Mouse (Mus musculus): ENCODE results near the gene Abcg4. TPM values are rescaled to one million over a fixed set of nuclear protein-coding genes. Genes with fewer than 3 reads are reported as not detected.

Gene Abcg4
- polyA plus RNA-seq, 2 experiments, result 10.6 to 35.6 TPM

DNA sequence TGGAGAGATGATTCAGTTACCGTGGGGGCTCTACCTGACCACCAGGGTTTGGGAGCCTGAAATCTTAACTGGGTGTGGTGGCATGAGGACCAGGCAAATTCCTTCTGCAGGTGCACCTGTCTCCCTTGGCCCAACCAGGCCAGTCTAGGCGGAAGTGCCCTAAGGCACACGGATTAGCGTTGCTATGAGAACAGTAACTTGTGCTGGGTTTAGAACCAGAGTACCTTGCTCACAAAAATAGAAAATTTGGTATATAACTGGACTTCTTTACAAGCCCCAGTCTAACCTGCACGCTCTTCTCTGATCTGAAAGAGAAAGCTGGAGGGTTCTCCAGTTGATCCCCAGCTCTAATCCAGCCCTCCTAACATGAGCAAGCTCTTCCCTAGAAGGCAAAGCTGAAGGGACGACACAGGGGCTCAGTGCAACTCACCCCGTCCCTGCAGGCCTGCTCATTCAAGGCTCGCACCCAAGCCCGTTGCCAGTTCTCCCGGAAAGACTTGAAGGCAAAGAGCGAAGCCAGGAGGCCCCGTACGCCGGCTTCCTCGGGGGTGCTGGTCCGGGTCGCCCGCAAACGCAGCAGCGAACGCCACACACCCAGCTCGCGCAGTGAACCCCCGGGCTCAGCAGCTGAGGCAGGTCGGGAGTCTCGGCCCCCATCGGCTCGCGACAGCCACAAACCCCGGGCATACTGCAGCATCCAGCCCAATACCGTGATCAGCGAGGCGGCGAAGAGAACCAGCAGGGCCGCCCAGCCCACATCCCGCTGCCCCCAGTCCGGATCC is 30.9 kb upstream of the Abcg4 start:
- H3K27ac ChIP-seq, result peak overlapping the region; percentile 68
- peaks cover 19 to 20% of the 10 kb centered on the region in 2 experiments for H3K4me1 ChIP-seq (replicated peaks; ENCODE audit: control insufficient read depth in 2 of 2, insufficient read depth in 2 of 2, low read length in 1 of 2)
- H3K27me3 ChIP-seq (ENCODE audit: control insufficient read depth, insufficient read depth, low read length), result no peaks in the 10 kb centered on the region
- H3K36me3 ChIP-seq (replicated peaks; ENCODE audit: control insufficient read depth, insufficient read depth, low read depth), result peaks cover 25% of the 10 kb centered on the region
- peak overlapping the region; percentile 93 for H3K9ac ChIP-seq (replicated peaks)
- WGBS (ENCODE audit: insufficient replicate concordance), result 3% methylated on average over 37 of the region's 37 CpGs
- TF ChIP-seq EP300 (IDR thresholded peaks at IDR 0.05; ENCODE audit: low read depth), result no peak
- no peak for TF ChIP-seq CTCF (IDR thresholded peaks at IDR 0.05; ENCODE audit: low read depth)
- no peak; the same call in 1 of the 2 replicates for ATAC-seq (ENCODE audit: insufficient read depth)
- DNase-seq (ENCODE audit: low read depth in 3 of 3, low spot score in 3 of 3), result no peak
- peak overlapping the region; percentile 88 to 90 for H3K4me3 ChIP-seq (ENCODE audit: insufficient read depth in 1 of 2, low read depth in 2 of 2, low read length in 2 of 2)
- peak overlapping the region; percentile 64 for H3K4me2 ChIP-seq (ENCODE audit: low read depth)
- no peaks in the 10 kb centered on the region for H3K9me3 ChIP-seq (ENCODE audit: control insufficient read depth, low read length)

DNA sequence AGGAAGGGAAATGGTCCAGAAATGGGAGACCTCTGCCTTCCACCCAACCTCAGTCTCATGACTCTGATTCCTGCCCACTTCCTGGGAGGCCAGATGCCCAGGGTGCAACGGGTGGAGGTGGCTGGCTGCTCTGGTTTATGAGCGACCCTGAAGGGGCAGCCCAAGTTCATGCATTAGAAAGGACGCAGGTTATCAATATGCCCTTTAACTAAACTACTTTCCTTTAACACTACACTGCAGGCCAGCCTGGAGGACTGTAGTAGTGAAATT is 30.3 kb upstream of the Abcg4 start:
- Histone ChIP-seq H3K4me1 (replicated peaks; ENCODE audit: control insufficient read depth in 2 of 2, insufficient read depth in 2 of 2, low read length in 1 of 2) (peaks cover 19 to 20% of the 10 kb centered on the region in 2 experiments), H3K9ac (replicated peaks) (peak overlapping the region; percentile 93), H3K4me3 (ENCODE audit: insufficient read depth in 1 of 2, low read depth in 2 of 2, low read length in 2 of 2) (peak overlapping the region; percentile 88 to 90), H3K27me3 (ENCODE audit: control insufficient read depth, insufficient read depth, low read length) (no peaks in the 10 kb centered on the region), H3K9me3 (ENCODE audit: control insufficient read depth, low read length) (no peaks in the 10 kb centered on the region), H3K4me2 (ENCODE audit: low read depth) (peak overlapping the region; percentile 64), H3K36me3 (replicated peaks; ENCODE audit: control insufficient read depth, insufficient read depth, low read depth) (peaks cover 31% of the 10 kb centered on the region), H3K27ac (peak overlapping the region; percentile 27)
- 40% methylated on average over 3 of the region's 3 CpGs for WGBS (ENCODE audit: insufficient replicate concordance)
- DNase-seq (ENCODE audit: low read depth in 3 of 3, low spot score in 3 of 3) (no peak), ATAC-seq (ENCODE audit: insufficient read depth) (no peak)
- no peak for TF ChIP-seq EP300 (IDR thresholded peaks at IDR 0.05; ENCODE audit: low read depth)
- TF ChIP-seq CTCF (IDR thresholded peaks at IDR 0.05; ENCODE audit: low read depth), result no peak

DNA sequence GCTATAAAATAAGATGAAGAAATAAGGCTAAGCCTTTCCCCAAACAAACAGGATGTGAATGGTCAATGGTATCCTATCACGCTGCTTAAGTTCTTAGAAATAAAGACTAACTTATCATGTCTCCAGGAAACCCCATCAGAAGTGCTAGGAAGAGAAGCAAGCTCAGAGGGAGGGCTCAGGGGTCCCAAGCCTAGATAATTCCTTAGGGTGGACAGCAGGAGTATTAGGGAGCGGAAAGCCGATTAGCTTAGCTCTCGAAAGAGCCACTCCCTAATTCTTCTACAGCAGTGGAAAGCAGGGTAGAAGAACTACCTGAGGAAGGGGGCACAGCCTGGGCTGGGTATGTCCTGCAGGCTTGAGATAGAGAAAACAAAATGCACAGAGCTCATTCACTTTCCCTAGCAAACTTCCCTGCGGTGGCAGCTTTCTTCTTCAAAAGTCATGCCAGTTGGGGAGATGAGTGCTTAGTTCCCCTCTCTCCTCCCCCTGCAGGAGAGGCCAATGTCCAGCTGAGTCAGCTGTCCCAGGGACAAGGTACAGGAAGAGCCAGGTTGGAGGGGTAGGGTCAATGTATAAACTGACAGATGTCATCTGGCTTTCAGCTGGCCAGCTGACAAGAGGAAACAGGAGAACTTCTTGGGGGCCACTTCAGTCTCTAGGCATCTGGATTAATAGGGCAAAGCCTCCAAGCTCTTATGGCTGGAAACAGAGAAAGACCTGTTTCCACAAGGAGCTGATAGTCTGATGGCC is 29.8 kb upstream of the Abcg4 start:
- TF ChIP-seq EP300 (IDR thresholded peaks at IDR 0.05; ENCODE audit: low read depth), result no peak
- no peak for TF ChIP-seq CTCF (IDR thresholded peaks at IDR 0.05; ENCODE audit: low read depth)
- Histone ChIP-seq H3K36me3 (replicated peaks; ENCODE audit: control insufficient read depth, insufficient read depth, low read depth) (peaks cover 36% of the 10 kb centered on the region), H3K9ac (replicated peaks) (peak overlapping the region; percentile 93), H3K27me3 (ENCODE audit: control insufficient read depth, insufficient read depth, low read length) (no peaks in the 10 kb centered on the region), H3K4me2 (ENCODE audit: low read depth) (peak overlapping the region; percentile 64), H3K4me1 (replicated peaks; ENCODE audit: control insufficient read depth in 2 of 2, insufficient read depth in 2 of 2, low read length in 1 of 2) (peaks cover 19 to 20% of the 10 kb centered on the region in 2 experiments), H3K4me3 (ENCODE audit: insufficient read depth in 1 of 2, low read depth in 2 of 2, low read length in 2 of 2) (peak overlapping the region; percentile 88 to 90), H3K27ac (peak overlapping the region; percentile 27), H3K9me3 (ENCODE audit: control insufficient read depth, low read length) (no peaks in the 10 kb centered on the region)
- WGBS (ENCODE audit: insufficient replicate concordance), result 60% methylated on average over 5 of the region's 5 CpGs
- ATAC-seq (ENCODE audit: insufficient read depth), result no peak
- no peak for DNase-seq (ENCODE audit: low read depth in 3 of 3, low spot score in 3 of 3)

DNA sequence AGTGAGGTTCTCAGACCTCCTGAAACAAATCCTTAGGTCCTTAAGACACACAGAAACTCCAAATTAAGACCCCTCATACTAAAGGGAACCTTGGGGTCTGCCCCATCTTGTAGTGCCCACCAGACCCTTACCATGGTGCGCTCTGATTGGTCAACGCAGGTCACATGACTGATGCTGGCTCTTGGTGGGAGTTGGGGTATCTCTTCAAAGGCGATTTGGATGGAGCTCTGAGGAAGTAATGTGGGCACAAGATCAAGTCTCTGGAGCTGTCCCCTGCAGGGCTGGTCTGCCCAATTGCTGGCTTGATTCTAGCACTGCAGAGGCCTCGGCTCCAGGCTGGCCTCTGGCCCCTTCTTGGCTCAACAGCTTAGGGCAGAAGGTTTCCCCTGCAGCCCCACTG is 29.0 kb upstream of the Abcg4 start:
- no peaks in the 10 kb centered on the region for H3K9me3 ChIP-seq (ENCODE audit: control insufficient read depth, low read length)
- ATAC-seq (ENCODE audit: insufficient read depth), result no peak
- H3K27me3 ChIP-seq (ENCODE audit: control insufficient read depth, insufficient read depth, low read length), result no peaks in the 10 kb centered on the region
- H3K4me1 ChIP-seq (replicated peaks; ENCODE audit: control insufficient read depth in 2 of 2, insufficient read depth in 2 of 2, low read length in 1 of 2), result peaks cover 19 to 20% of the 10 kb centered on the region in 2 experiments
- H3K36me3 ChIP-seq (replicated peaks; ENCODE audit: control insufficient read depth, insufficient read depth, low read depth), result peaks cover 41% of the 10 kb centered on the region
- DNase-seq (ENCODE audit: low read depth in 3 of 3, low spot score in 3 of 3), result no peak
- H3K4me3 ChIP-seq (ENCODE audit: insufficient read depth in 1 of 2, low read depth in 2 of 2, low read length in 2 of 2), result no peak overlapping the region
- WGBS (ENCODE audit: insufficient replicate concordance), result 81% methylated on average over 4 of the region's 4 CpGs
- TF ChIP-seq EP300 (IDR thresholded peaks at IDR 0.05; ENCODE audit: low read depth), result no peak
- TF ChIP-seq CTCF (IDR thresholded peaks at IDR 0.05; ENCODE audit: low read depth), result no peak
- peak overlapping the region; percentile 64 for H3K4me2 ChIP-seq (ENCODE audit: low read depth)
- H3K27ac ChIP-seq, result no peak overlapping the region
- H3K9ac ChIP-seq (replicated peaks), result no peak overlapping the region

DNA sequence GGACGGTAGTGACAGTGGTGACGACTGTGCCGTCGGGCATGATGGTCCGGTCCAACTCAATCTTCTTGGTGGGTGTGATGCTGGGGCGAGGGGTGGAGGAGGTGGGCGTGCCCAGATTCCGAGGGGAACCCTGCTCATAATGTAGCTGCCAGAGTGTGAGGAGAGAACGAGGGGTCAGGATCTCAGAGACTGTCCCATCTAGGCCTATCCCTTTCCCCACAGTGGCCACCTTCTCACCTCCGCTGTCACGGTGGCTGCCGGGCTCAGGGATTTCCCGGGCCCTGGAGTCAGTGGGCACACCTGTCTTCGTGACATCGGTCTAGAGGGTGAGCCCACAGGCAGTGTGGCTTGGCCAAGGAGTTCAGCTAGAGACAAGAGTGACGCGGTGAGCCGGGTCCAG is 26.5 kb upstream of the Abcg4 start:
- no peak for ATAC-seq (ENCODE audit: insufficient read depth)
- H3K9me3 ChIP-seq (ENCODE audit: control insufficient read depth, low read length), result no peaks in the 10 kb centered on the region
- no peak overlapping the region for H3K4me2 ChIP-seq (ENCODE audit: low read depth)
- H3K4me1 ChIP-seq (replicated peaks; ENCODE audit: control insufficient read depth in 2 of 2, insufficient read depth in 2 of 2, low read length in 1 of 2), result peaks cover 12 to 15% of the 10 kb centered on the region in 2 experiments
- TF ChIP-seq CTCF (IDR thresholded peaks at IDR 0.05; ENCODE audit: low read depth) (no peak), EP300 (IDR thresholded peaks at IDR 0.05; ENCODE audit: low read depth) (no peak)
- peaks cover 43% of the 10 kb centered on the region for H3K36me3 ChIP-seq (replicated peaks; ENCODE audit: control insufficient read depth, insufficient read depth, low read depth)
- DNase-seq (ENCODE audit: low read depth in 3 of 3, low spot score in 3 of 3), result no peak
- H3K4me3 ChIP-seq (ENCODE audit: insufficient read depth in 1 of 2, low read depth in 2 of 2, low read length in 2 of 2), result no peak overlapping the region
- H3K9ac ChIP-seq (replicated peaks), result no peak overlapping the region
- H3K27me3 ChIP-seq (ENCODE audit: control insufficient read depth, insufficient read depth, low read length), result no peaks in the 10 kb centered on the region
- WGBS (ENCODE audit: insufficient replicate concordance), result 94% methylated on average over 18 of the region's 18 CpGs
- no peak overlapping the region for H3K27ac ChIP-seq
